Mouse (Mus musculus): ENCODE measurements around the gene Ppp1r32. TPM values are rescaled to one million over a fixed set of nuclear protein-coding genes. Genes with fewer than 3 reads are reported as not detected.

Gene Ppp1r32
- not detected for polyA plus RNA-seq (2014; fragmentation: Illumina TruSeq; extraction: RNeasy Lipid Tissue Mini Kit (QIAGEN cat#74804); ENCODE audit: low replicate concordance)

DNA sequence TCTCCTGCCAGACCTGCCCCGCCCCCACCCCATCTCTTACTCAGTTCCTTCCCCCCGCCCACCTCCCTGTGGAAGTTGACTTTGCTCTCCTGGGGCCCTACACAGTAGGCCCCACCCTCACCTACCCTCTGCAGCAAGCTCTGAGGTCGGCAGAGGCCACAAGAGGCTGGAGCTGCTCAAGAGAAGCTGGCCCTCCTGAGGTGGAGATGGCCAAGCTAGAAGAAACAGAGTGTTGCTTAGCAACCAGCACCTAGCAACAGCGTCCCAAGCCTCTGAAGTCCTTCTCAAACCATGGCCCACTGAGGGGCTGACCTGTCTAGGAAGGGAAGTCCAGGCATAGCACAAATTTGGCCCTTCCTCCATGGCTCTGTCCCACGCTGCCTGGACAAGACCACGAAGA is at the start of gene Ppp1r32:
Gene Ppp1r32 (minus strand): TSS at position 226 of the 400 bp plus-strand sequence.

DNA sequence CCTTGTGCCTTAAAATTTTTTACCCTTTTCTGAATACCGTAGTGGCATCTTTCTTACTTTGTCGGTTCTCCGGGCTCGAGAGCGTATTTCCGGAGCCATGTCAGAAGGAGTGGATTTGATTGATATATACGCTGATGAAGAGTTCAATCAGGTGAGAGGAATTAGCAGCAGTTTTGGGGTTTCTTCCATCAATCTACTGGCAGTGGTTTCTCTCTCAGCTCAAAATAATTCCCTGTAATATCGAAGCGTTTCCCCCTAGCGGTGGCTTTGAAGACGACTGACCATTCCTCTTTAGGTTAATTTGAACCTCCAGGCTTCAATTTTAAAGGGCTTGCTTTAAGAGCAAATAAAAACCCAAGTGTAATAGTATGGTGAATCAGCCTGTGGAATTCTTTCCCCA is 43.2 kb upstream of the Ppp1r32 start, which contains the start of gene Sdhaf2:
Gene Sdhaf2 (minus strand): TSS at position 233 of the 400 bp plus-strand sequence.

DNA sequence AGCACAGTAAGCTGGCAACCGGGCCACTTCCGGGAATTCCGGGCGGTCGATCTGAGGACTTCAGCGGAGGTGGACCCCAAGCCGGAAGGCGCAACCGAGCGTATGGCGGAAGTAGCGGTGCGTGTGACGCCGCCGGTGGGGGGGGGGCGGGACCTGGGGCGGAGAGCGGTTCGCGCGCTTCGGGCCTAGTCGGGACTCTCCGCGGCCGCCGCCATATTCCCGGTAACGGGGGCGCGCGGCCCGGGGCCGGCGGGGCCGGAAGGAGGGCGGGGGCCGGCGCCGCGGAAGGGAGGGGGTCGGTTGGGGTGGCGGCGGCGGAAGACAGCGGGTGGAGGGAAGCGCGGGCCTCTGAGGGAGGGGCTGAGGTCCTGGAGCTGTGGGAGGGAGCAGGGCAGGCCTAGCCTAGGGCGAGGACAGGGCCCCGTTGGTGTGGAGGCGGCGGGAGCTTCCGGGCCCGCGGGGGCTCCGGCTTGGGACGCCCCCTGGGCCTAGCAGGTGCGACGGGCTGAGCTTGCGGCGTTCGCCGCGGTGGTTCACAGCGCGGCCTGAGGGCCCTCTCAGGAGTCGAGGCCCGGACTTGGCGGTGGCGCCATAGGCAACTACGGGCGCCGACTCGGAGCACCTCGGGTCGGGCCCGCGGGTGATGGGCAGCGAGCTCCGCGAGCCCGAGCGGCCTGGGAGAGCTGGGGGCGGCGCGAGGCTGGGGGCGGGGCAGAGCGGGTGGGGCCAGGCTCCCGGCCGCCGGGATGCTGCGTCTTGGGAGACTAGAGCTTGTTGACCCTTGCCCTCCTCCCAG is 42.6 kb upstream of the Ppp1r32 start, which contains the start of gene Cpsf7:
Gene Cpsf7 (plus strand): TSS at position 161 of the 796 bp plus-strand sequence.

DNA sequence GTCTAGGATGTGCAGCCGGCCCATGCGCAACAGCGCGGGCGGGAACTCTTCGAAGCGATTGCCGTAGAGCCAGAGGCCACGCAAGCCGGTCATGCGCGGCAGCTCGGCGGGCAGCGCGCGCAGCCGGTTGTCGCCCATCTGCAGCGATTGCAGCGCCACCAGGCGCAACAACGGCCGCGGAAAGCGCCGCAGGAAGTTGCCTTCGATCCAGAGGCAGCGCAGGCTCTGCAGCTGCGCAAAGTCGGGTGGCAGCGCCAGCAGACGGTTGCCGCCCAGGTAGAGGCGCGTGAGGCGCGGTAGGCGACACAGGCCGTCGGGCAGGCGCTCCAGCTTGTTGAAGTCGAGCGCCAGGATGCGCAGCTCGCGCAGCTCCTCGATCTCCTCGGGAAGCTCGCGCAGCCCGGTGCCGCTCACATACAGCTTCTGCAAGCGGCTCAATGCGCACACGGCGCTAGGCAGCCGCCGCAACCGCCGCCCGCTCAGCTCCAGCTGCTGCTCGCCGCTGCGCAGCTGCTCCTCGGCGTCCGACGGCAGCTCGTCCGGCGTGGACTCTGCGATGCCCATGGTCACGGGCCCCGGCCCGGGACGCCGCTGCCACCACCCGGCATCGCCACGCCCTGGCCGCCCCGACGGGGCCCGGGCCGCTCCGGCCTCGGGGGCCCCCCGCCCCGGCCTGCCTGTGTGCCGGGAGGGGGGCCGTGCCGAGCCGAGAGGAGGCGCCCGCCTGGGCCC is 25.8 kb downstream of the Ppp1r32 start, which contains the start of gene Lrrc10b:
Gene Lrrc10b (minus strand): TSS at position 722 of the 732 bp plus-strand sequence.

Other genes with a start within 250 kb of the Ppp1r32 start
- gene Myrf, start 242.2 kb downstream of the Ppp1r32 start, polyA plus RNA-seq (2014; fragmentation: Illumina TruSeq; extraction: RNeasy Lipid Tissue Mini Kit (QIAGEN cat#74804); ENCODE audit: low replicate concordance): 3.0 TPM
- not detected for gene Dagla, start 178.1 kb downstream of the Ppp1r32 start, polyA plus RNA-seq (2014; fragmentation: Illumina TruSeq; extraction: RNeasy Lipid Tissue Mini Kit (QIAGEN cat#74804); ENCODE audit: low replicate concordance)
- 1.2 TPM for gene Syt7, start 93.8 kb downstream of the Ppp1r32 start, polyA plus RNA-seq (2014; fragmentation: Illumina TruSeq; extraction: RNeasy Lipid Tissue Mini Kit (QIAGEN cat#74804); ENCODE audit: low replicate concordance)
- not detected for gene Lrrc10b, start 25.5 kb downstream of the Ppp1r32 start, polyA plus RNA-seq (2014; fragmentation: Illumina TruSeq; extraction: RNeasy Lipid Tissue Mini Kit (QIAGEN cat#74804); ENCODE audit: low replicate concordance)
- 66.4 TPM for gene Cpsf7, start 42.3 kb upstream of the Ppp1r32 start, polyA plus RNA-seq (2014; fragmentation: Illumina TruSeq; extraction: RNeasy Lipid Tissue Mini Kit (QIAGEN cat#74804); ENCODE audit: low replicate concordance)
- 51.4 TPM for gene Sdhaf2, start 43.2 kb upstream of the Ppp1r32 start, polyA plus RNA-seq (2014; fragmentation: Illumina TruSeq; extraction: RNeasy Lipid Tissue Mini Kit (QIAGEN cat#74804); ENCODE audit: low replicate concordance)
- 1.3 TPM for gene Tmem216, start 73.3 kb upstream of the Ppp1r32 start, polyA plus RNA-seq (2014; fragmentation: Illumina TruSeq; extraction: RNeasy Lipid Tissue Mini Kit (QIAGEN cat#74804); ENCODE audit: low replicate concordance)
- gene Cyb561a3, start 94.2 kb upstream of the Ppp1r32 start, polyA plus RNA-seq (2014; fragmentation: Illumina TruSeq; extraction: RNeasy Lipid Tissue Mini Kit (QIAGEN cat#74804); ENCODE audit: low replicate concordance): 2.1 TPM
- gene Tmem138, start 94.4 kb upstream of the Ppp1r32 start, polyA plus RNA-seq (2014; fragmentation: Illumina TruSeq; extraction: RNeasy Lipid Tissue Mini Kit (QIAGEN cat#74804); ENCODE audit: low replicate concordance): 2.0 TPM
- 63.5 TPM for gene Ddb1, start 122.4 kb upstream of the Ppp1r32 start, polyA plus RNA-seq (2014; fragmentation: Illumina TruSeq; extraction: RNeasy Lipid Tissue Mini Kit (QIAGEN cat#74804); ENCODE audit: low replicate concordance)
- 29.7 TPM for gene Tkfc, start 122.7 kb upstream of the Ppp1r32 start, polyA plus RNA-seq (2014; fragmentation: Illumina TruSeq; extraction: RNeasy Lipid Tissue Mini Kit (QIAGEN cat#74804); ENCODE audit: low replicate concordance)
- gene Vwce, start 151.3 kb upstream of the Ppp1r32 start, polyA plus RNA-seq (2014; fragmentation: Illumina TruSeq; extraction: RNeasy Lipid Tissue Mini Kit (QIAGEN cat#74804); ENCODE audit: low replicate concordance): 3.6 TPM
- gene Pga5, start 195.1 kb upstream of the Ppp1r32 start, polyA plus RNA-seq (2014; fragmentation: Illumina TruSeq; extraction: RNeasy Lipid Tissue Mini Kit (QIAGEN cat#74804); ENCODE audit: low replicate concordance): not detected
- gene Vps37c, start 205.8 kb upstream of the Ppp1r32 start, polyA plus RNA-seq (2014; fragmentation: Illumina TruSeq; extraction: RNeasy Lipid Tissue Mini Kit (QIAGEN cat#74804); ENCODE audit: low replicate concordance): 1.3 TPM

Data from small intestine, adult 10 weeks (tissue).